Mouse (Mus musculus): Measurements from ENCODE around the gene Trim37. TPM values are rescaled to one million over a fixed set of nuclear protein-coding genes. Genes with fewer than 3 reads are reported as not detected.

Trim37 gene
- 29.3 and 30.6 TPM in 2 replicates for polyA plus RNA-seq (2015; fragmentation: Nextera tagmentation; extraction: Ambion mirVana)

DNA sequence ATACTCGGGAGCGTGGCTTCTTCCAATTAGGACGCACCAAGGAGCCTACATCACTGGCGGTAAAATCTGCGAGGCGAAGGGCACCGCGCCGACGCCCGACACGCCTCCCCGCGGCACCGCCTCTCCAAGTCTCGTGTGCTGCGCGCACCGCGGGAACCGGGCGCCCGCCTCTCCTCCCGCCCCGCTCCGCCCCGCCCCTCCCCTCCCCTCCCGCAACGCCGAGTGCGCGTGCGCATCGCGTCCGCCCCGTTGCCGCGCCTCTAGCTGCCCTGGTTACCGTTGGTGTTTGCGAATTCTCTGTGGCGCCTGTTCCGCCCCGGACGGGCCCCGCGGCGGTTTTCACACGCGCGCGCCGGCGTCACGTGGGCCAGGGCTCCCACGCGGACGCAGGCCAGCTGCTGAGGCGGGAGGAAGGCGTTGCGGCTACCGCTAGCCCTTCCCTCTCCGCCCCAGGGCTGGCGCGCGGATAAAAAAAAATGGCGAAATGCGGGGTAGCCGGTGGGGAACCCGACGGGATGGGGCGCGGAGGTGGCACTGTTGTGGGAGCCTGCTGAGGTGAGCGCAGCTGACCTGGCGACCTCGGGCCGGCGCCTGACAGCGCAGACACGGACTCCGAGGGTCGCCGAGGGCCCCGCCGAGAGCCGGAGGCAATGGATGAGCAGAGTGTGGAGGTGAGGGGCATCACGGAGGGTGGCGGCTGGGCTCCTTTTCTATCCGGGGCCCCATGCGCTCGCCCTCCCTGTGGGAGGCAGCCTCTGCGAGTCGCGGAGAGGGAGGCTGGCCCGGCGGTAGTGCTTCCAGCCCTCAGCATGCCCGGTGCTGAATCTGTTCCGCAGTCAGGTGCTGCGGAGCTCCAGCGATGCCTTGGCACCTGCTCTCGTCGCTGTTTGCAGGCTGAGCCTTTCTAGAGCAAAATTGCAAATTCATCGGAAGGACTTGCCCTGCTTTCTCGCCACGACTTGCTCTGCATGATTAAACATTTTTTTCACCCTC lies at the start of gene Trim37:
Gene Trim37, plus strand, starts transcription at position 254 of the 993 bp plus-strand sequence.
- Histone ChIP-seq H3K36me3 (peaks cover 13% of the 10 kb centered on the region), H3K9me3 (no peaks in the 10 kb centered on the region), H3K27ac (peak within 1 kb of the TSS; percentile 84), H3K4me3 (replicated peaks) (peak within 1 kb of the TSS; percentile 69), H3K4me2 (peak within 1 kb of the TSS; percentile 79), H3K27me3 (replicated peaks) (no peaks in the 10 kb centered on the region), H3K4me1 (0 out of 2 replicates have a peak, but pooled peaks cover 3% of the 10 kb centered on the region), H3K9ac (peak within 1 kb of the TSS; percentile 70)
- under 1% methylated on average over 102 of the region's 105 CpGs for WGBS
- peak; percentile 93 for ATAC-seq (ENCODE audit: insufficient read depth, low FRiP score, low read depth)

DNA sequence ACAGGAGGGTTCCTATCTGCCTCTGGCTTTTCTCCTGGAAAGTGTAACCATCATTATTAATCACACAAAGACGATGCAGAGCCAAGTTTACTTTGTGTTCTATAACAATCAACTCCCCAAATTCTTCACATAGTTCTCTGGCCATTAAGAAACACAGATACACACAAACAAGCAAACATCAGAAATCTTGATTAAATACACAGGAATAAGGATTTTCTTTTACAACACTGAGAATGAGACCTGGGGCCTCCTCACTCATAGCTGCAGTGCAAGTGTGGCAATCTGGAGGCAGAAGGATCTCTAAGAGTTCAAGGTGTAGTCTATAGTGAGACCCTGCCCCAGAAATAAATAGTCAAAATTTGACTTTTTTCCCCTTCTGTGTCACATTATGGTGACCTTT lies 43.2 kb upstream of the Trim37 start:
- 56% methylated on average over 1 of the region's 1 CpGs for WGBS
- Histone ChIP-seq H3K4me3 (replicated peaks) (no peak overlapping the region), H3K4me1 (peaks cover 20% of the 10 kb centered on the region), H3K27ac (no peak overlapping the region), H3K36me3 (peaks cover 15% of the 10 kb centered on the region), H3K4me2 (peak overlapping the region; percentile 5; the same call in 1 of the 2 replicates), H3K27me3 (replicated peaks) (no peaks in the 10 kb centered on the region), H3K9ac (no peak overlapping the region), H3K9me3 (no peaks in the 10 kb centered on the region)
- no peak for ATAC-seq (ENCODE audit: insufficient read depth, low FRiP score, low read depth)

DNA sequence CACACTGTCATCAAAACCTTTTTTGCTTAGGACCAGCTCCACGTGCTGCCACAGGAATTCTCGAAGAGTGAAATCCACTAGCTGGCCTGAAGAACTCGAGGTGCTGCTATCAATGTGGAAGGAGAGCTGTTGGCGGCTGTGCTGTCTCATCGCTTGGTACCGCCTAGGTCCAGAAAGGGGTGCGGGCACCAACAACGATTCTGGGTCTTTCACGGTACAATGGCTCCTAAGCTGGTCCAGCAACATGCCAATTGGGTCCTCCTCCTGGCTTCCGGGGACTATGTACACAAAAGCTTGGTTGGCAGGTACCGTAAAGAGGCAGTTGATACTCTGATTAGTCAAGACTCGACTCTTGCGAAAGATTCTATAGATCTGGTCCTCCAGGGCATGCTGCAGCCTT lies 41.4 kb upstream of the Trim37 start:
- Histone ChIP-seq H3K4me3 (replicated peaks) (peak overlapping the region; percentile 97), H3K4me2 (peak overlapping the region; percentile 76), H3K9ac (peak overlapping the region; percentile 98; the same call in 1 of the 2 replicates), H3K27ac (no peak overlapping the region), H3K27me3 (replicated peaks) (no peaks in the 10 kb centered on the region), H3K4me1 (peaks cover 20% of the 10 kb centered on the region), H3K36me3 (peaks cover 7% of the 10 kb centered on the region), H3K9me3 (no peaks in the 10 kb centered on the region)
- no peak for ATAC-seq (ENCODE audit: insufficient read depth, low FRiP score, low read depth)
- WGBS: 83% methylated on average over 13 of the region's 13 CpGs

DNA sequence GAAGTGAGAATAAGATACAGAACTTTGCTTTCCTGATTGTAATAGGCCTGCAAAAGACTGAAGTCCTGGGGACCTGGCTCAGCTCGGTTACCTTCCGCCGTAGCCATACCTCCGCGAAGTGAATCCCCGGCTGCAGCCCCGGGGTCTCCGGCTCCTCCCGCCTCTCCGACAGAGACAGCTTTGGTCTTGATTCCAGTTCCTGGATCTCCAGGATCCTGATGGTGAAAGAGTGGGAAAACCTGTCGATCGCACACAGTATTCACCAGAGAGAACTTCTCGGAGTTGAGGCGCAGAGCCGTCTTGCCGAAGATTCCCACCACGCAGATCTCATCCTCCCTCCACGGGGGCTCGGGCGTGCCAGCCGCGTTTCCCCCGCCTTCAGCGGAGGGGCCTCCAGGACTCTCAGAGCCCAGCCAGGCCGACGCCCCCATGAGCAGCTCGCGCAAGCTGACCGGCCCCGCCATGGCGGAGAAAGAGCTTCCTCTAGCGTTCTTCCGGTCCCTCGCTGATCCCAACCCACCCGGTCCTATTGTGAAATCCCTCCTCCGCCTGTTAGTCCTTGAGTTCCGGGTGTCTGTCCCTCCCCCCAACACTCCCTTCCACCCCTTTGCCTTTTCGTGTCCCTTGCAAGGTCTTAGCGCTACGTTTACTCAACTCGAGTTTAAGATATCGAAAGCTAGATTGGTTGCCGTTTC lies 40.4 kb upstream of the Trim37 start, which contains the start of gene Smg8:
Gene Smg8, minus strand, starts transcription at position 485 of the 695 bp plus-strand sequence.
- peak within 1 kb of the TSS; percentile 76 for H3K4me2 ChIP-seq
- H3K9ac ChIP-seq: peak within 1 kb of the TSS; percentile 98
- H3K4me3 ChIP-seq (replicated peaks): peak within 1 kb of the TSS; percentile 97
- peaks cover 10% of the 10 kb centered on the region for H3K36me3 ChIP-seq
- H3K9me3 ChIP-seq: no peaks in the 10 kb centered on the region
- peaks cover 20% of the 10 kb centered on the region for H3K4me1 ChIP-seq
- no peaks in the 10 kb centered on the region for H3K27me3 ChIP-seq (replicated peaks)
- H3K27ac ChIP-seq: peak within 1 kb of the TSS; percentile 77
- peak; percentile 89 for ATAC-seq (ENCODE audit: insufficient read depth, low FRiP score, low read depth)
- WGBS: under 1% methylated on average over 43 of the region's 43 CpGs

DNA sequence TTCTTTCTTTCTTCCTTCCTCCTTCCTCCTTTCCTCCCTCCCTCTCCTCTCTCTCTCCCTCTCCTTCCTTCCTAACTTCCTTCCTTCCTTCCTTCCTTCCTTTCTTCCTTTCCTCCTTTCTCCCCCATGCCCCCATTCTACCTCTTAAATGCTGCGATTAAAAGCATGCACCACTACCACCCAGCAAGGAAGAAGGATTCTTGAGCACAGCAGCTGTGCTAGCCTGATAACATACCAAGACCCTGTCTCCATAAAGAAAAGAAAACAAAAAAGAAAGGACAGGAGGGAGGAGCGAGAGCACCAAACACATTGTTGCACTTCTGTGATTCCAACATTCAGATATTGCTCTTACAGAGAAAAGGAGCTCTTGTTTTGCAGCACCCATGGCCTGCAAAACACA lies 39.7 kb upstream of the Trim37 start:
- H3K9me3 ChIP-seq: no peaks in the 10 kb centered on the region
- peak overlapping the region; percentile 97 for H3K4me3 ChIP-seq (replicated peaks)
- peak overlapping the region; percentile 76 for H3K4me2 ChIP-seq
- peaks cover 20% of the 10 kb centered on the region for H3K4me1 ChIP-seq
- no peaks in the 10 kb centered on the region for H3K27me3 ChIP-seq (replicated peaks)
- WGBS: 53% methylated on average over 2 of the region's 2 CpGs
- no peak overlapping the region for H3K9ac ChIP-seq
- H3K27ac ChIP-seq: peak overlapping the region; percentile 77; the same call in 1 of the 2 replicates
- H3K36me3 ChIP-seq: peaks cover 15% of the 10 kb centered on the region
- ATAC-seq (ENCODE audit: insufficient read depth, low FRiP score, low read depth): no peak

DNA sequence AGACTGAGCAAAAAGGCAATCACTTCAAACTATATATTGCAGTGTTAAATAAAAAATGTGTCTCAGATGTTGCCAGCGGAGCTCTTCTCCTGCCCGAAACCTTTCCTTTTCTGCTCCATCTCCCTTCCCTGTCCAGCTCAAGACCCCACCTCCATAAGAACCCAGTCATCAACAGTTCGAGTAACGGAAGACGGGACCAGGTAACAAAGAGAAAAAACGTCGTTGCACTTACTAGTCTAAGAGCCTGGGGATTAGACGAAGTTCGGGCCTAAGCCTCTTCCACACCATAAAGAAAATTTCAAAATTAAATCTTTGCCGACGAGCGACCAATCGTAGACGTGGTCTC lies 18.5 kb upstream of the Trim37 start, which contains the start of gene Prr11:
Gene Prr11, minus strand, starts transcription at position 300 of the 346 bp plus-strand sequence.
- ATAC-seq (ENCODE audit: insufficient read depth, low FRiP score, low read depth): no peak
- Histone ChIP-seq H3K4me3 (replicated peaks) (peak within 1 kb of the TSS; percentile 80), H3K27me3 (replicated peaks) (no peaks in the 10 kb centered on the region), H3K4me2 (peak within 1 kb of the TSS; percentile 53), H3K4me1 (peaks cover 6% of the 10 kb centered on the region; the same call in 1 of the 2 replicates), H3K36me3 (peaks cover 14% of the 10 kb centered on the region), H3K27ac (peak within 1 kb of the TSS; percentile 93), H3K9ac (peak within 1 kb of the TSS; percentile 71), H3K9me3 (no peaks in the 10 kb centered on the region)
- WGBS: under 1% methylated on average over 14 of the region's 14 CpGs

DNA sequence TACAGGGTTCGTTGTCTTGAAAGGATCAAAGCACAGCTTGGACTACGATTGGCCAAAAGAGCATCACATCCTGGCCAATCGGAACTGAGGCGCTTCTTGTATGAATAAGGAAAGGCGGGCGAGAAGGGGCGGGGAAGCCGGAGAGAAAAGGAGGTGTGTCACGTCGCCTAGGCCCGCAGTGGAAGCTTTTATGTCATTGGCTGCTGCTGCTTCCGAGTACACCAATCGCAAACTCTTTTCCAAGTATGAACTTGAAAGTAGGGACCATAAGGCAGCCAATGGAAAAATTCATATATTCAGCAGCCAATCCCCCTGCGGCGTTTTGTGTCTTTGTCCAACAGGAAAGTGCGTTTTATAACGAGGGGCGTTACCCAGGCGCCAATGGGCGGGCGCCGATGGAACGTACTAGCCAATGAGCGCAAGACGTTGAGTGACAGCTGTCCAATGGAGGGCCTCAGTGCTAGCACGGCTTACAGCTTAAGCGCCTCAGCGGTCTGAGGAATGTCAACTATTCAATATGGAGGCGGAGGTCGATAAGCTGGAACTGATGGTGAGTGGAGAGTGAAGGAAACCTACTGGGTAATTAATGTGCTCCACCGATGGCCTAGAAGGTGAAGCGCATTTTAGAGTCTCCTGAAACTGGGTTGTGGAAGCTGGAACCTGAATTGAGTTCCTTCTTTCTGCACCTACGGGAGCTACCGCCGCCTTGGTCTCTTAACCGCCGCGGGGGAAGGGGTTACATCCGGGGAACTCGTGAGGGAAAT lies 17.9 kb upstream of the Trim37 start, which contains the start of gene Ska2:
Gene Ska2, plus strand, starts transcription at position 480 of the 764 bp plus-strand sequence.
- peaks cover 13% of the 10 kb centered on the region for H3K36me3 ChIP-seq
- peaks cover 6% of the 10 kb centered on the region; the same call in 1 of the 2 replicates for H3K4me1 ChIP-seq
- peak within 1 kb of the TSS; percentile 80 for H3K4me3 ChIP-seq (replicated peaks)
- peak within 1 kb of the TSS; percentile 71 for H3K9ac ChIP-seq
- H3K27ac ChIP-seq: peak within 1 kb of the TSS; percentile 93
- no peaks in the 10 kb centered on the region for H3K9me3 ChIP-seq
- ATAC-seq (ENCODE audit: insufficient read depth, low FRiP score, low read depth): peak; percentile 98
- H3K4me2 ChIP-seq: peak within 1 kb of the TSS; percentile 53
- H3K27me3 ChIP-seq (replicated peaks): no peaks in the 10 kb centered on the region
- WGBS: under 1% methylated on average over 40 of the region's 40 CpGs

DNA sequence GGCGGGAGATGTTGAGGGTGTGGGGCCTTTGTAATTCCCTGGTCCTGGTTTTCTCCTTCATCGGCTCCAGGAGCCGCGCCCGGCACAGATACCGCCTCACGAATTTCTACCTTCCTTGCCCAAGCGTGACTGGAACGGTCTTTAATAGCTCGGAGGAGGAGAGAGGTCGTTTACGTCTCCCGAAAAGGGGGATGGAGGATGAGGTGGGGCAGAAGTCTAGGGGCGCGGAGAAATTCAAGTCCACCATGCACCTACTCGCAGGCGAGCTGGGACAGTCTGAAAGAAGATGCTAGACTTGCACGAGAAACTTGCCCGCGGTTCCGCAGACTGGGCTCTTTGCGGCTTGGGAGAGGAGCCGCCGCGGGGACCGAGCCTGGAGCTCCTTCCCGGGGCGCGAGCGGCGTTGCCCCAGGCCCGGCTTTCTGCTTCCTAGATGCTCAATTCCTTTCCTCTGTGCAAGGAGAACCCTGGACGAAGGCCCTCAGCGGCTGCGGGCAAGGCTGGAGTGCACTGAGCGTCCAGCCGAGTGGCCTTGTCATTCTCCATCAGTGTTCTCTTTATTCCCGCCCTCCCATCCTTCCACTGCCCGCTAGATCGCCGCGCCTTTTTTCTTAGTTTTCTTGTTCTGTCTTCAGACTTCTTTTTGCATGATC lies 17.2 kb upstream of the Trim37 start:
- peak overlapping the region; percentile 80 for H3K4me3 ChIP-seq (replicated peaks)
- H3K4me1 ChIP-seq: peaks cover 6% of the 10 kb centered on the region; the same call in 1 of the 2 replicates
- H3K27me3 ChIP-seq (replicated peaks): no peaks in the 10 kb centered on the region
- ATAC-seq (ENCODE audit: insufficient read depth, low FRiP score, low read depth): no peak
- peak overlapping the region; percentile 93 for H3K27ac ChIP-seq
- H3K36me3 ChIP-seq: peaks cover 11% of the 10 kb centered on the region
- under 1% methylated on average over 42 of the region's 42 CpGs for WGBS
- peak overlapping the region; percentile 71 for H3K9ac ChIP-seq
- H3K9me3 ChIP-seq: no peaks in the 10 kb centered on the region
- peak overlapping the region; percentile 53 for H3K4me2 ChIP-seq

DNA sequence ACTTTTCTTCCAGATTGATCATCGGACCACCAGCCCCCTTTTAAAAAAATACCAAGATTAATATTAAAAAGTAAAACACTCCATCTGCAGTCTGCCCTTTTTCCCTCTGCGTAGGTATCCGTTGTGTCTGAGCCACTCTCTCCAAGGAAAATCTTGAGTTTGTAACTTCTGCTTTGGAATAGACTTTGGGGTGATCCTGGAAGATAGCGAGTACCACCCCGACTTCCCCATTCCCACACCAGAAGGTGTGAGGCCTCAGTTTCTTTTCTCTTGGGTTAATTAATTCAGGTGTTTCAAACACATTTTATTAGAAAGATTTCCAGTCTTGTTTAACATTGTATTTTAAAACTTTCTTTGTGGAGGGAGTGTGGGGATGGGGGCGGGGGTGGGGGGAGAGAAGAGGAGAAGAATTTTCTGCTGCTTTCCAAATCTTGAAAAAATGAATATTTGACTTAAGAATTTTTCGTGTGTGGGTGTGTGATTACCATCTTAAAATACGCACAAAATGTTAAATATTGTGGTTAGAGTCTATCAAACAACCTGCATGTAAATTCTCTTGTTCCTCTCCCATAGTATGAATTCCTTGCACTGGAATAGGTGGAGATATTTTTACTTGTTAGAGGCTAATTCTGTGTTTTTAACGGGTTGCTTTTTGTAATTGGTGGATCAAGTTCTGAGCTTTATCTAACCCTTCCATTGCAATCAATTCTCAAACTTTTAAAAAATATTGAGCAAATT lies 16.5 kb upstream of the Trim37 start:
- Histone ChIP-seq H3K9ac (peak overlapping the region; percentile 71; the same call in 1 of the 2 replicates), H3K36me3 (peaks cover 11% of the 10 kb centered on the region), H3K4me1 (peaks cover 6% of the 10 kb centered on the region; the same call in 1 of the 2 replicates), H3K4me3 (replicated peaks) (peak overlapping the region; percentile 80), H3K4me2 (peak overlapping the region; percentile 53), H3K27me3 (replicated peaks) (no peaks in the 10 kb centered on the region), H3K27ac (peak overlapping the region; percentile 93), H3K9me3 (no peaks in the 10 kb centered on the region)
- no peak for ATAC-seq (ENCODE audit: insufficient read depth, low FRiP score, low read depth)
- 3% methylated on average over 9 of the region's 9 CpGs for WGBS

DNA sequence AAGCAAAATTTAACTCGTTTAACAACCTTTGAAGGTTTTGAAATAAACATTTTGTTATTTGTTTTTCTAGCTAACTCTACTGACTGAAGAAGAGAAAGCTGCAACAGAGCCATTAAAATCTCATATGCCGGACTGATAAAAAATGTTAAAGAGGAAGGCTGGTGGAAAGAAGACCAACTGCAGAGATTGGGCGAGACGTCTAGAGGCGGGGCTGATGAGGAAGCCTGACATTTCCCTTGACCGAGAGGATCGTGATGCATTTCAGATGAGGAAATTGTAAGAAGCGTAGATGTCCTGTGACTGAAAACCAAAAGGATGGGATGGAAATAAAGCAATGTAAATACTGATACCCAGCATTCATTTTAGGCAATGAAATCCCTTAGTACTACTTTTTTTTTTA lies 5.0 kb upstream of the Trim37 start:
- ATAC-seq (ENCODE audit: insufficient read depth, low FRiP score, low read depth): no peak
- Histone ChIP-seq H3K4me3 (replicated peaks) (no peak overlapping the region), H3K27me3 (replicated peaks) (no peaks in the 10 kb centered on the region), H3K9ac (no peak overlapping the region), H3K9me3 (no peaks in the 10 kb centered on the region), H3K36me3 (peaks cover 29% of the 10 kb centered on the region), H3K27ac (no peak overlapping the region), H3K4me2 (no peak overlapping the region), H3K4me1 (no peaks in the 10 kb centered on the region)
- 79% methylated on average over 8 of the region's 8 CpGs for WGBS
